Mouse (Mus musculus) liver, postnatal 0 days (tissue): ENCODE measurements around the gene Nupr1. TPM values are rescaled to one million over a fixed set of nuclear protein-coding genes. Genes with fewer than 3 reads are reported as not detected.
A peak's percentile ranks its signal among the peaks of the same experiment; 100 is the strongest.
"Not testable (repeated sequence)": the region's sequence is repeated elsewhere in the genome, so short reads cannot be mapped to it uniquely, and the experiment has no call there.

ENCODE experiments used
- ATAC-seq: fragments of 200-750 bp; cut with Nextera tagmentation; 2 replicates; pipeline ENCODE4 v1.8.0; 2017; ENCODE audit warnings: mild to moderate bottlenecking, moderate library complexity
- DNase-seq: peaks from one replicate; pipeline ENCODE4 v3.0.0-alpha.2; 2016
- H3K27ac ChIP-seq: fragments of 300-500 bp; sonication (generic); 2 replicates; pipeline ENCODE4 v1.5.1; 2014; ENCODE audit warnings: antibody characterized with exemption, moderate library complexity, mild to moderate bottlenecking, low read depth
- H3K27me3 ChIP-seq: fragments of 300-500 bp; sonication (generic); 2 replicates; pipeline ENCODE4 v1.6.1; 2014; ENCODE audit warnings: low read length, control low read depth, mixed read lengths; ENCODE audit not compliant: insufficient read depth
- H3K36me3 ChIP-seq: fragments of 300-500 bp; sonication (generic); replicated peaks from 2 replicates; pipeline ENCODE4 v1.6.1; 2014; ENCODE audit warnings: mild to moderate bottlenecking, control low read depth, low read length, moderate library complexity, mixed read lengths; ENCODE audit not compliant: insufficient read depth
- H3K4me1 ChIP-seq: fragments of 300-500 bp; sonication (generic); 2 replicates; pipeline ENCODE4 v1.6.1; 2014; ENCODE audit warnings: antibody characterized with exemption, mild to moderate bottlenecking, control low read depth; ENCODE audit not compliant: insufficient read depth
- H3K4me2 ChIP-seq: fragments of 300-500 bp; sonication (generic); 2 replicates; pipeline ENCODE4 v1.6.1; 2014; ENCODE audit warnings: low read depth, mild to moderate bottlenecking, low read length, moderate library complexity, mixed read lengths
- H3K4me3 ChIP-seq: fragments of 300-500 bp; sonication (generic); 2 replicates; pipeline ENCODE4 v1.5.1; 2014; ENCODE audit warnings: low read depth, low read length
- H3K9ac ChIP-seq: fragments of 300-500 bp; sonication (generic); replicated peaks from 2 replicates; pipeline ENCODE4 v1.6.1; 2014; ENCODE audit warnings: mild to moderate bottlenecking, moderate library complexity
- H3K9me3 ChIP-seq: fragments of 300-500 bp; sonication (generic); 2 replicates; pipeline ENCODE4 v1.6.1; 2016; ENCODE audit warnings: mild to moderate bottlenecking, control low read depth, low read length, mixed read lengths
- CTCF ChIP-seq: sonication (generic); IDR thresholded peaks from 2 replicates; pipeline ENCODE4 v1.5.1; 2016; ENCODE audit warnings: antibody characterized with exemption, low read depth
- EP300 ChIP-seq: IDR thresholded peaks from 2 replicates; pipeline ENCODE4 v1.6.1; 2016; ENCODE audit warnings: antibody characterized with exemption, low read depth, mild to moderate bottlenecking
- WGBS: fragments of 180-500 bp; shearing (Covaris S2); extraction: QIAGEN DNeasy Blood & Tissue Kit; methylation state at CpG from one replicate; pipeline ENCODE4 v1.1.7; 2014; ENCODE audit not compliant: insufficient replicate concordance; 5-methylcytosine and 5-hydroxymethylcytosine counted together
- polyA plus RNA-seq: library from polyadenylated mRNA; unstranded; fragments of >200 nt; fragmentation: Nextera tagmentation; extraction: Ambion mirVana; gene quantifications from 2 replicates; pipeline ENCODE4 v1.2.1, GENCODE M21; 2015

Gene Nupr1
- polyA plus RNA-seq, 1 experiment from 2014 or later: 4.5 TPM

- DNase-seq (no peak), ATAC-seq (no peak)
- Histone ChIP-seq H3K27me3 (no peaks in the 10 kb centered on the region), H3K4me3 (peak overlapping the region; percentile 60), H3K36me3 (no peaks in the 10 kb centered on the region), H3K9me3 (no peaks in the 10 kb centered on the region), H3K4me1 (peaks cover 19% of the 10 kb centered on the region), H3K27ac (no peak overlapping the region), H3K9ac (no peak overlapping the region), H3K4me2 (peak overlapping the region; percentile 83)
- WGBS: 73% methylated on average over 4 of the region's 4 CpGs
- no peak for TF ChIP-seq EP300
- peak; percentile 55 for TF ChIP-seq CTCF
Measured at GRCm38 (mm10) chr7:126648486-126648885, 17.8 kb upstream of the Nupr1 start.

DNA sequence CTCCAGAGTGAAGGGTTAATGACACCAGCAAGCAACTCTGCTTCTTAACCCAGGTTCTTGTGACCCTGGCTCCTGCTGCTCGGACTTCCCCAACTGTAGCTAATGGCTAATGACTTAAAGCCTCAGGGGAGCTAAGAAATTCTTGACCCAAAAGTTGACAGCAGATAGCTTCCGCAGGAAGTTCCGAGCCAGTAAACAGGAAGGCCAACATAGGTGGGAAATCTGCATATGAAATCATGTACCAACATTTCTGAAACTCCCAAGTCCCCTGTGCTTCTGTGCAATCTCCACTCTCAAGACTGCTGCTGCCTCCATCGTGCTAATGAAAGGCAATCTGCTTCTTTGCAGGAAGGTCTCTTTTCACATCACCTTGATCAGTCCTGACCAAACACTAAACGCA is 15.0 kb upstream of the Nupr1 start:
- Histone ChIP-seq H3K4me3 (no peak overlapping the region), H3K4me1 (peaks cover 14% of the 10 kb centered on the region), H3K27me3 (no peaks in the 10 kb centered on the region), H3K27ac (0 out of 2 replicates have a peak overlapping the region, but pooled peaks have one; percentile 37), H3K9ac (no peak overlapping the region), H3K4me2 (no peak overlapping the region), H3K36me3 (no peaks in the 10 kb centered on the region), H3K9me3 (no peaks in the 10 kb centered on the region)
- 57% methylated on average over 5 of the region's 5 CpGs for whole genome bisulfite sequencing
- no peak for TF ChIP-seq EP300
- no peak for TF ChIP-seq CTCF
- DNase-seq (no peak), ATAC-seq (no peak)

DNA sequence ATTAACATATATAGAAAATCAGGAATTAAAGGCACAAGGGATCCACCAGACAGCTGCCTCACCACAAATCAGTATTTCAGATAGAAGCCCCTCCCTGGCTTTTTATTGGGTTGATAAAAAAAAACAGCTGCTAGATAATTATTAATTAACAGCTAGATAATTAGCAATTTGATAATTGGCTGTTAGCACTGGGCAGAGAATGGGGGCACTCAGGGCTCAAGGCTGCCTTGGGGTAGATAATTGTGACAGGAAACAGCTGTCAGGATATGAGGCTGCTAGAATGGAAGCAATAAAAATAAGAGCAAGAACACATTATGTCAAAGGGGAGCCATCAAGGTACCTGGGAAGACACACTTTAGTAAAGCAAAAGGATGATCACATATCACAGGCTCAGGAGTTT is 14.3 kb upstream of the Nupr1 start:
- Histone ChIP-seq H3K4me3 (no peak overlapping the region), H3K4me2 (no peak overlapping the region), H3K27ac (0 out of 2 replicates have a peak overlapping the region, but pooled peaks have one; percentile 37), H3K36me3 (no peaks in the 10 kb centered on the region), H3K9me3 (no peaks in the 10 kb centered on the region), H3K9ac (no peak overlapping the region), H3K27me3 (no peaks in the 10 kb centered on the region), H3K4me1 (peaks cover 7% of the 10 kb centered on the region)
- DNase-seq: no peak
- ATAC-seq: no peak
- TF ChIP-seq CTCF (no peak), EP300 (no peak)

- Histone ChIP-seq H3K36me3 (no peaks in the 10 kb centered on the region), H3K4me2 (no peak overlapping the region), H3K27me3 (no peaks in the 10 kb centered on the region), H3K27ac (0 out of 2 replicates have a peak overlapping the region, but pooled peaks have one; percentile 26), H3K9me3 (no peaks in the 10 kb centered on the region), H3K4me3 (no peak overlapping the region), H3K9ac (no peak overlapping the region), H3K4me1 (peaks cover 4% of the 10 kb centered on the region)
- ATAC-seq (no peak), DNase-seq (no peak)
- TF ChIP-seq CTCF (no peak), EP300 (no peak)
- 47% methylated on average over 3 of the region's 3 CpGs for WGBS
Measured at GRCm38 (mm10) chr7:126644345-126644744, 13.7 kb upstream of the Nupr1 start.

DNA sequence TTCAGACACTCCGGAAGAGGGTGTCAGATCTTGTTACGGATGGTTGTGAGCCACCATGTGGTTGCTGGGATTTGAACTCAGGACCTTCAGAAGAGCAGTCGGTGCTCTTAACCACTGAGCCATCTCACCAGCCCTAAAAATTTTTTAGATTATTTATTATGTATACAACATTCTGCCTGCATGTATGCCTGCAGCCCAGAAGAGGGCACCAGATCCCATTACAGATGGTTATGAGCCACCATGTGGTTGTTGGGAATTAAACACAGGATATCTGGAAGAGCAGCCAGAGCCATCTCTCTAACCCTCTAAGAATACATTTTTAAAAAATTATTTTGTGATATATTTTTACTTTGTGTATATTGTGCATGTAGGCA is 12.6 kb upstream of the Nupr1 start:
- not testable (repeated sequence) for H3K27me3 ChIP-seq, H3K4me2 ChIP-seq, H3K27ac ChIP-seq, H3K9ac ChIP-seq, H3K9me3 ChIP-seq, H3K36me3 ChIP-seq, H3K4me1 ChIP-seq, H3K4me3 ChIP-seq, DNase-seq
- WGBS: 48% methylated on average over 2 of the region's 3 CpGs
- ATAC-seq: peak; percentile 67
- TF ChIP-seq CTCF: peak; percentile 83

- H3K36me3 ChIP-seq: no peaks in the 10 kb centered on the region
- TF ChIP-seq EP300: no peak
- TF ChIP-seq CTCF: peak; percentile 31; the same call in 1 of the 2 replicates
- no peaks in the 10 kb centered on the region for H3K27me3 ChIP-seq
- H3K9me3 ChIP-seq: no peaks in the 10 kb centered on the region
- WGBS: 65% methylated on average over 5 of the region's 5 CpGs
- no peak overlapping the region for H3K4me2 ChIP-seq
- no peak for DNase-seq
- no peak overlapping the region for H3K9ac ChIP-seq
- H3K4me1 ChIP-seq: no peaks in the 10 kb centered on the region
- no peak overlapping the region for H3K27ac ChIP-seq
- ATAC-seq: peak; percentile 14; the same call in 1 of the 2 replicates
- no peak overlapping the region for H3K4me3 ChIP-seq
Measured at GRCm38 (mm10) chr7:126642545-126643243, 12.0 kb upstream of the Nupr1 start.
